Mouse (Mus musculus) ES-E14 (cell line): ENCODE measurements around the gene Prr15l.

Experiments used
- CHD2 ChIP-seq: IDR thresholded peaks from 2 replicates; pipeline ENCODE4 v1.6.1; 2014; ENCODE audit warnings: mild to moderate bottlenecking, low read depth, low read length, inconsistent platforms
- HCFC1 ChIP-seq: IDR thresholded peaks from 2 replicates; pipeline ENCODE4 v1.6.1; 2012; ENCODE audit warnings: low read length, inconsistent platforms, borderline replicate concordance; ENCODE audit not compliant: insufficient read depth
- MAFK ChIP-seq: IDR thresholded peaks from 2 replicates; pipeline ENCODE4 v1.6.1; 2014; ENCODE audit warnings: mild to moderate bottlenecking, low read depth, low read length, inconsistent platforms; ENCODE audit not compliant: insufficient read depth
- ZC3H11A ChIP-seq: IDR thresholded peaks from 2 replicates; pipeline ENCODE4 v1.6.1; 2012; ENCODE audit warnings: low read depth, mild to moderate bottlenecking, inconsistent platforms, low read length, borderline replicate concordance
- ZNF384 ChIP-seq: IDR thresholded peaks from 2 replicates; pipeline ENCODE4 v1.6.1; 2012; ENCODE audit warnings: low read depth, low read length, inconsistent platforms

- TF ChIP-seq MAFK (no peak), ZNF384 (no peak), HCFC1 (no peak), ZC3H11A (no peak), CHD2 (no peak)
Measured at GRCm38 (mm10) chr11:96908594-96908993, 19.3 kb upstream of the Prr15l start.
